18 mouse cellular contexts compared by ENCODE assay signal in the genomic region with DNA sequence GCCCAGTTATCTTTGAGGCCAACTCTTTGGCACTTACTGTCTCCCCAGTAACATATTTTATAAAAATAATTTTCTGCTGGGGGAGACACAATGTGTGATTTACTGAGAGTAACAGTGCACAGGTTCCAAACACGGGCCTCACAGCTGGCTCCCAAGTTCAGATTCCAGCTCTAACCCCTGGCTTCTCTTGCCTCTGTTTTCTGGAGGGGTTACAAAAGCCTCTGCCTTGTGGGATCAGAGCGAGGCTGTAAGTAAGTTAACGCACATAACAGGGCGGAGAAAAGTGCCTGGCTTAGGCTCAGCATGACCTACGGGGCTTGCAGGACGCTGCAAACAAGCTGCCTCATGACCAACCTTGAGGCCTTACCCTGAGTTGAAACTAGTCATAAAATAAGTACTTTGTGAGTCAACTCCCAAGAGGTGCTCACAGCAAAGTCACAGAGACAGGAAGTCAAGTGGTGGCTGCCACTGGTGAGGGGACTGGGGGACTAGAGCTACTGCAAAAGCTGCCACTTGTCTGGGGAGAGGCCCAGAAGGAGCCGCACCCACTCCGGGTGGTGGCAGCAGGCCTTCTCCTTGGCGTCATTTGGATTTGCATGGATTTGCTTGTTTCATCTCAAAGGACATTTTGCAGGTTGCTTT. TPM values are rescaled to one million over a fixed set of nuclear protein-coding genes. Genes with fewer than 3 reads are reported as not detected.
DNase-seq lines count a peak whose midpoint lies in the region; ATAC-seq and TF ChIP-seq lines count a peak whose summit lies in the region.
"Had no signal": no experiment of that assay in that cellular context is flagged by ENCODE, and none has a peak within 500 bp of the region (broad histone marks: within the 10 kb centered on the region; RNA-seq: fewer than 3 reads in every experiment).

No protein-coding gene starts in this region.

- H3K27me3 ChIP-seq in splenic B cell, adult 2 months (ENCODE audit: control insufficient read depth, insufficient read depth, low read length, poor library complexity, severe bottlenecking) = no peaks in the 10 kb centered on the region
- no peaks in the 10 kb centered on the region for H3K27me3 ChIP-seq in stomach, postnatal 0 days (ENCODE audit: control insufficient read depth, insufficient read depth, low read length)
- H3K27me3 ChIP-seq: forebrain, embryonic 12.5 days; heart, embryonic 13.5 days; hindbrain, embryonic 13.5 days; liver, embryonic 13.5 days had no signal

- H3K4me3 ChIP-seq in lung, adult 2 months (replicated peaks; ENCODE audit: extremely low read depth, low read depth, low read length) = no peak overlapping the region
- no peak overlapping the region for H3K4me3 ChIP-seq in stomach, postnatal 0 days (ENCODE audit: low read depth, low read length)
- H3K4me3 ChIP-seq: forebrain, embryonic 12.5 days; heart, embryonic 13.5 days; hindbrain, embryonic 13.5 days; liver, embryonic 13.5 days; midbrain, embryonic 10.5 days had no signal

- no peak for TF ChIP-seq CTCF in lung, adult 2 months (IDR thresholded peaks at IDR 0.05; ENCODE audit: insufficient read depth, low read length)
- no peak for TF ChIP-seq CTCF in stomach, postnatal 0 days (IDR thresholded peaks at IDR 0.05; ENCODE audit: low read depth)

- no peak for TF ChIP-seq POLR2A in lung, adult 2 months (IDR thresholded peaks at IDR 0.05; ENCODE audit: borderline replicate concordance, extremely low read depth, low read depth, low read length)

- no peak for TF ChIP-seq EP300 in stomach, postnatal 0 days (optimal IDR thresholded peaks at IDR 0.05)

- H3K9me3 ChIP-seq in stomach, postnatal 0 days (ENCODE audit: control insufficient read depth, low read length) = no peaks in the 10 kb centered on the region
- H3K9me3 ChIP-seq: forebrain, embryonic 12.5 days; heart, embryonic 13.5 days; hindbrain, embryonic 13.5 days; liver, embryonic 13.5 days; midbrain, embryonic 10.5 days had no signal

- no peak overlapping the region for H3K4me2 ChIP-seq in stomach, postnatal 0 days (replicated peaks; ENCODE audit: low read depth)
- H3K4me2 ChIP-seq: forebrain, embryonic 12.5 days; heart, embryonic 13.5 days; hindbrain, embryonic 13.5 days; liver, embryonic 13.5 days had no signal

- H3K36me3 ChIP-seq in splenic B cell, adult 2 months (ENCODE audit: control insufficient read depth, insufficient read depth, low read length, poor library complexity, severe bottlenecking) = peaks cover 31% of the 10 kb centered on the region
- no peaks in the 10 kb centered on the region for H3K36me3 ChIP-seq in stomach, postnatal 0 days (ENCODE audit: control insufficient read depth, insufficient read depth, low read length)
- H3K36me3 ChIP-seq: liver, embryonic 13.5 days had no signal

- peaks cover 18% of the 10 kb centered on the region for H3K4me1 ChIP-seq in lung, adult 2 months (ENCODE audit: control insufficient read depth, insufficient read depth, low read length)
- peaks cover 2% of the 10 kb centered on the region; the same call in 1 of the 2 replicates for H3K4me1 ChIP-seq in stomach, postnatal 0 days (replicated peaks; ENCODE audit: control insufficient read depth, insufficient read depth)
- H3K4me1 ChIP-seq: forebrain, embryonic 12.5 days; hindbrain, embryonic 13.5 days; liver, embryonic 13.5 days had no signal

- WGBS in lung, adult 2 months = 68% methylated on average over 9 of the region's 9 CpGs
- 58% methylated on average over 9 of the region's 9 CpGs for WGBS in stomach, postnatal 0 days

- DNase-seq in thymus, postnatal 14 days = peak; percentile 24
- no peak for DNase-seq in thymus, postnatal 10 days (ENCODE audit: low spot score in 2 of 2)
- DNase-seq in lung, adult 2 months = peak; percentile 54
- DNase-seq in splenic B cell, adult 2 months (ENCODE audit: low read depth, low spot score) = peak; percentile 66
- no peak for DNase-seq in right cerebral cortex, adult 18-20 months
- DNase-seq in c-Kit-positive CD71-positive TER-119-positive erythroid progenitor cells, embryonic 14.5 days (ENCODE audit: low spot score) = no peak
- DNase-seq in stomach, postnatal 0 days (ENCODE audit: low spot score) = no peak
- DNase-seq: adrenal gland, postnatal 14 days; cerebellum, adult 8-10 months; kidney, adult 2 months; kidney, postnatal 4 days; liver, embryonic 13.5 days; thymus, adult 2 months had no signal

- no peak overlapping the region for H3K27ac ChIP-seq in stomach, postnatal 0 days (replicated peaks)
- H3K27ac ChIP-seq: forebrain, embryonic 12.5 days; heart, embryonic 13.5 days; hindbrain, embryonic 13.5 days; liver, embryonic 13.5 days; midbrain, embryonic 10.5 days had no signal

- ATAC-seq in activated CD4-positive, CD25-positive, alpha-beta regulatory T cell, adult 4 months = peak; percentile 95
- no peak for ATAC-seq in stomach, postnatal 0 days (ENCODE audit: low FRiP score, low TSS enrichment)

- no peak overlapping the region for H3K9ac ChIP-seq in stomach, postnatal 0 days (ENCODE audit: low read length)
- H3K9ac ChIP-seq: forebrain, embryonic 12.5 days; heart, embryonic 13.5 days; hindbrain, embryonic 13.5 days; liver, embryonic 13.5 days had no signal

RNA-seq across cellular contexts. Expression of a gene that starts 25.4 kb away (rescaled TPM):
- polyA plus RNA-seq in activated CD4-positive, CD25-positive, alpha-beta regulatory T cell, adult 4 months (2017; shearing (Covaris generic)) = 10 to 100 TPM; 59.8 to 83.1 TPM
- polyA plus RNA-seq in lung, adult 2 months (2012; rRNA removed) = 26.6 and 27.1 TPM in 2 replicates
- 4.6 and 4.8 TPM in 2 replicates for polyA plus RNA-seq in stomach, postnatal 0 days (2015; fragmentation: Nextera tagmentation; extraction: Ambion mirVana)

RNA-seq across cellular contexts. Expression of a gene that starts 54.0 kb away (rescaled TPM):
- polyA plus RNA-seq in activated CD4-positive, CD25-positive, alpha-beta regulatory T cell, adult 4 months (2017; shearing (Covaris generic)) = under 1 TPM; 0.11 to 0.36 TPM
- 0.95 and 1.1 TPM in 2 replicates for polyA plus RNA-seq in lung, adult 2 months (2012; rRNA removed)
- 16.3 and 22.8 TPM in 2 replicates for polyA plus RNA-seq in stomach, postnatal 0 days (2015; fragmentation: Nextera tagmentation; extraction: Ambion mirVana)

Comparison
In these comparisons a context has a peak if more than half of its experiments do, and no peak if none do; other contexts are left out.
1. DNase-seq: peak in thymus, postnatal 14 days (single experiment), lung, adult 2 months (single experiment) and splenic B cell, adult 2 months (single experiment); none in thymus, postnatal 10 days (0 of 2), right cerebral cortex, adult 18-20 months (single experiment), c-Kit-positive CD71-positive TER-119-positive erythroid progenitor cells, embryonic 14.5 days (single experiment) and stomach, postnatal 0 days (single experiment).